In genomic region chr2:167349283-167349936, GRCm38 (mm10) we compare ENCODE assay signal across 8 mouse cellular contexts. TPM values are rescaled to one million over a fixed set of nuclear protein-coding genes. Genes with fewer than 3 reads are reported as not detected.
DNase-seq lines count a peak whose midpoint lies in the region; ATAC-seq and TF ChIP-seq lines count a peak whose summit lies in the region.

No protein-coding gene starts in this region.

- H3K79me2 ChIP-seq in heart, adult 2 months (replicated peaks; ENCODE audit: control insufficient read depth, insufficient read depth, low read length), result no peaks in the 10 kb centered on the region; the same call in 1 of the 2 replicates

- peak; percentile 99 for DNase-seq in 3T3-L1 (ENCODE audit: low read depth, low spot score)
- peak; percentile 95 to 97 for DNase-seq in adrenal gland, postnatal 36 days
- peak; percentile 94 to 96 for DNase-seq in heart, adult 2 months
- peak; percentile 99 for DNase-seq in kidney, adult 2 months
- DNase-seq in midbrain, embryonic 14.5 days, result peak; percentile 97
- peak; percentile 80 for DNase-seq in spleen, adult 12 weeks (ENCODE audit: low spot score)

- peaks cover 16% of the 10 kb centered on the region for H3K27me3 ChIP-seq in embryonic facial prominence, embryonic 13.5 days
- no peaks in the 10 kb centered on the region for H3K27me3 ChIP-seq in heart, adult 2 months (ENCODE audit: control insufficient read depth, insufficient read depth, low read length)
- H3K27me3 ChIP-seq in kidney, adult 2 months (replicated peaks; ENCODE audit: control insufficient read depth, insufficient read depth, low read length), result no peaks in the 10 kb centered on the region
- H3K27me3 ChIP-seq in limb, embryonic 12.5 days, result peaks cover 12% of the 10 kb centered on the region
- H3K27me3 ChIP-seq in midbrain, embryonic 14.5 days (ENCODE audit: control insufficient read depth, insufficient read depth, low read length), result no peaks in the 10 kb centered on the region

- intact Hi-C loops in heart, adult 2 months (cut with DNase I), result loop anchor here (5.0 kb wide), 4 partner anchors 42 to 287 kb away; partner anchors contain the start of genes Slc9a8 and Znfx1

- TF ChIP-seq EP300 in heart, adult 2 months (IDR thresholded peaks at IDR 0.05; ENCODE audit: insufficient read depth, low read depth, low read length), result no peak

- ATAC-seq in embryonic facial prominence, embryonic 13.5 days (ENCODE audit: insufficient number of reproducible peaks, insufficient read depth, low FRiP score, low TSS enrichment, low read depth), result peak; percentile 95
- peak; percentile 98 for ATAC-seq in limb, embryonic 12.5 days (ENCODE audit: insufficient number of reproducible peaks, insufficient read depth, low FRiP score, low TSS enrichment, low read depth)
- peak; percentile 97 for ATAC-seq in midbrain, embryonic 14.5 days (ENCODE audit: low FRiP score, low TSS enrichment)

- H3K9ac ChIP-seq in embryonic facial prominence, embryonic 13.5 days, result peak overlapping the region; percentile 89
- peak overlapping the region; percentile 57 for H3K9ac ChIP-seq in heart, adult 2 months (ENCODE audit: low read depth, low read length)
- H3K9ac ChIP-seq in limb, embryonic 12.5 days (replicated peaks), result peak overlapping the region; percentile 87
- H3K9ac ChIP-seq in midbrain, embryonic 14.5 days (replicated peaks; ENCODE audit: low read length), result peak overlapping the region; percentile 81; the same call in 1 of the 2 replicates

- peak overlapping the region; percentile 83 for H3K4me3 ChIP-seq in embryonic facial prominence, embryonic 13.5 days
- peak overlapping the region; percentile 43 for H3K4me3 ChIP-seq in heart, adult 2 months
- H3K4me3 ChIP-seq in kidney, adult 2 months (ENCODE audit: insufficient read depth, low read depth, low read length), result peak overlapping the region; percentile 36
- peak overlapping the region; percentile 87 for H3K4me3 ChIP-seq in limb, embryonic 12.5 days (replicated peaks)
- peak overlapping the region; percentile 68 for H3K4me3 ChIP-seq in midbrain, embryonic 14.5 days (replicated peaks; ENCODE audit: low read depth, low read length)

- no peaks in the 10 kb centered on the region for H3K9me3 ChIP-seq in embryonic facial prominence, embryonic 13.5 days
- H3K9me3 ChIP-seq in limb, embryonic 12.5 days, result no peaks in the 10 kb centered on the region
- no peaks in the 10 kb centered on the region for H3K9me3 ChIP-seq in midbrain, embryonic 14.5 days (ENCODE audit: control insufficient read depth, low read length)

- H3K36me3 ChIP-seq in embryonic facial prominence, embryonic 13.5 days, result no peaks in the 10 kb centered on the region
- no peaks in the 10 kb centered on the region for H3K36me3 ChIP-seq in heart, adult 2 months (ENCODE audit: control insufficient read depth, insufficient read depth, low read length)
- H3K36me3 ChIP-seq in kidney, adult 2 months (ENCODE audit: control insufficient read depth, insufficient read depth, low read length), result no peaks in the 10 kb centered on the region
- H3K36me3 ChIP-seq in limb, embryonic 12.5 days, result no peaks in the 10 kb centered on the region
- H3K36me3 ChIP-seq in midbrain, embryonic 14.5 days (ENCODE audit: control insufficient read depth, insufficient read depth, low read length), result no peaks in the 10 kb centered on the region

- peak; percentile 38 for TF ChIP-seq CTCF in heart, adult 2 months (IDR thresholded peaks at IDR 0.05)
- no peak for TF ChIP-seq CTCF in kidney, adult 2 months (conservative IDR thresholded peaks at IDR 0.05; ENCODE audit: insufficient read depth, insufficient read length, low read depth, low read length)

- H3K4me1 ChIP-seq in embryonic facial prominence, embryonic 13.5 days, result peaks cover 25% of the 10 kb centered on the region
- peaks cover 2% of the 10 kb centered on the region for H3K4me1 ChIP-seq in heart, adult 2 months (ENCODE audit: control insufficient read depth, insufficient read depth, low read length)
- H3K4me1 ChIP-seq in kidney, adult 2 months (ENCODE audit: control insufficient read depth, insufficient read depth, low read length), result peaks cover 29% of the 10 kb centered on the region
- peaks cover 27% of the 10 kb centered on the region for H3K4me1 ChIP-seq in limb, embryonic 12.5 days (replicated peaks)
- 0 out of 2 replicates have a peak, but pooled peaks cover 5% of the 10 kb centered on the region for H3K4me1 ChIP-seq in midbrain, embryonic 14.5 days (ENCODE audit: control insufficient read depth, insufficient read depth, low read length)

- H3K27ac ChIP-seq in embryonic facial prominence, embryonic 13.5 days, result no peak overlapping the region
- H3K27ac ChIP-seq in heart, adult 2 months, result no peak overlapping the region
- no peak overlapping the region for H3K27ac ChIP-seq in kidney, adult 2 months (ENCODE audit: insufficient read depth, low read depth, low read length)
- H3K27ac ChIP-seq in limb, embryonic 12.5 days, result peak overlapping the region; percentile 86; the same call in 1 of the 2 replicates
- peak overlapping the region; percentile 90 for H3K27ac ChIP-seq in midbrain, embryonic 14.5 days (replicated peaks; ENCODE audit: low read depth, low read length)

- H3K4me2 ChIP-seq in embryonic facial prominence, embryonic 13.5 days, result peak overlapping the region; percentile 89
- H3K4me2 ChIP-seq in limb, embryonic 12.5 days, result peak overlapping the region; percentile 86
- H3K4me2 ChIP-seq in midbrain, embryonic 14.5 days (ENCODE audit: low read length), result peak overlapping the region; percentile 71

- 1% methylated on average over 43 of the region's 50 CpGs for WGBS in embryonic facial prominence, embryonic 13.5 days
- 2% methylated on average over 44 of the region's 50 CpGs for WGBS in heart, adult 2 months
- 2% methylated on average over 50 of the region's 50 CpGs for WGBS in kidney, adult 2 months
- 1% methylated on average over 49 of the region's 50 CpGs for WGBS in limb, embryonic 12.5 days
- WGBS in midbrain, embryonic 14.5 days, result under 1% methylated on average over 45 of the region's 50 CpGs

- TF ChIP-seq POLR2A in heart, adult 2 months (IDR thresholded peaks at IDR 0.05; ENCODE audit: insufficient read depth, low read depth, low read length), result no peak; the same call in 1 of the 2 replicates
- no peak for TF ChIP-seq POLR2A in kidney, adult 2 months (IDR thresholded peaks at IDR 0.05; ENCODE audit: low read depth, low read length)

RNA-seq across cellular contexts. Expression of gene B4galt5, which starts 0.4 kb away (rescaled TPM):
- 100 to 1,000 TPM in 1 of 2 experiments, 10 to 100 TPM in 1; 93.7 to 153 TPM for total RNA-seq in adrenal gland, postnatal 36 days (2021)
- 7.6 and 8.9 TPM in 2 replicates for polyA plus RNA-seq in embryonic facial prominence, embryonic 13.5 days (2015; fragmentation: Nextera tagmentation; extraction: Ambion mirVana)
- total RNA-seq in heart, adult 2 months (2021), result 10 to 100 TPM; 14.1 to 17.0 TPM
- polyA plus RNA-seq in heart, adult 2 months (2012; rRNA removed), result 9.4 and 9.8 TPM in 2 replicates
- polyA plus RNA-seq in kidney, adult 2 months (2012; rRNA removed), result 51.5 and 54.2 TPM in 2 replicates
- polyA plus RNA-seq in limb, embryonic 12.5 days (2016; fragmentation: Nextera tagmentation; extraction: Ambion mirVana), result 11.4 and 14.1 TPM in 2 replicates
- polyA plus RNA-seq in midbrain, embryonic 14.5 days (2014; fragmentation: Nextera tagmentation; extraction: Ambion mirVana), result 16.2 and 20.4 TPM in 2 replicates

Comparison
In these comparisons a context has a peak if more than half of its experiments do, and no peak if none do; other contexts are left out.
1. H3K27ac ChIP-seq: peak in limb, embryonic 12.5 days (single experiment) and midbrain, embryonic 14.5 days (single experiment); none in embryonic facial prominence, embryonic 13.5 days (single experiment), heart, adult 2 months (single experiment) and kidney, adult 2 months (single experiment).
2. H3K4me3 ChIP-seq: peak in every context shown above with its lines; median percentile 87 in limb, embryonic 12.5 days; 83 in embryonic facial prominence, embryonic 13.5 days; 68 in midbrain, embryonic 14.5 days; 43 in heart, adult 2 months; 36 in kidney, adult 2 months.
3. Peak in every context shown above with its lines, with median percentiles within 50 percentile points of each other: DNase-seq, ATAC-seq, H3K4me2 ChIP-seq and H3K9ac ChIP-seq.